Mouse (Mus musculus) kidney, postnatal 10 days (tissue): ENCODE results near the gene Tnni3k.

Source experiments
- DNase-seq: peaks from one replicate; pipeline ENCODE4 v3.0.0; 2021; ENCODE audit warnings: mixed read lengths

The Tnni3k gene

DNA sequence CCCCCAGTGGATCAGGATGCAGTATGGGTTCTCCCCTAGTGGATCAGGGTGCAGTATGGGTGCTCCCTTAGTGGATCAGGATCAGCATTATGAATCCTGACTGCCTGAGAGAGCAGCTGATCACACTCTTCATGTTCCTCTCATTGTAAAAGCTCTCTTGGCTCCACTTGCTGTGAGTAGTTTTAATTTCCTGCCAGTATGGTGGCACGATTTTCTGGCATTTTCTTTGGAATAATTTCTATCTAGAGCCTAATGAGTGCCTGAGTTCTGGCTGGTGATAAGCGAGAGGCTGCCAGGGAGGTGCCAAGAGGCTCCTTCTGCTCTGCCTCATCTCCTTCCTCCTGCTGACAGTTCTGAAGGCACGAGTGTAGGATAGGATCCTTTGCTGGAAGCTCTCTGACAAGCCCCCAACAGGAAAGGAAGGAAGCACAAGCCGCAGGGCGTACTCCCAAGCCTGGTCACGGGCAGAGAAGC is 109.5 kb downstream of the Tnni3k start:
- no peak for DNase-seq

- no peak for DNase-seq
Measured at GRCm38 (mm10) chr3:154927757-154928156, 127.5 kb downstream of the Tnni3k start.

DNA sequence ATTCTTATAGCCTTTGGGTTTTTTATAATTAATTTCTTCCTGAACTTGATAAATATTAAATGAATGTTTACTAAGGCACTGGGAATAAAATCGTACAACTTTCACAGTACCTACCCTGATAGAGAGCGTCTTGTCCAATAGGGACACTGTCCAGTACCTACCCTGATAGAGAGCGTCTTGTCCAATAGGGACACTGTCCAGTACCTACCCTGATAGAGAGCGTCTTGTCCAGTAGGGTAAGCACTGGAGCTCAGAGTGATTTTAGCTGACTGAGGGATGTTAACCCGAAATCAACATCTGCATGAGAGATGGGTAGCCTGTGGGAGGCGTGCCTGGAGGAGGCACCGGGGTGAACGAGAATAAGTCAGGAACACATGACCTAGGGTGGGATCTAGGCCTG is 130.3 kb downstream of the Tnni3k start:
- no peak for DNase-seq

DNA sequence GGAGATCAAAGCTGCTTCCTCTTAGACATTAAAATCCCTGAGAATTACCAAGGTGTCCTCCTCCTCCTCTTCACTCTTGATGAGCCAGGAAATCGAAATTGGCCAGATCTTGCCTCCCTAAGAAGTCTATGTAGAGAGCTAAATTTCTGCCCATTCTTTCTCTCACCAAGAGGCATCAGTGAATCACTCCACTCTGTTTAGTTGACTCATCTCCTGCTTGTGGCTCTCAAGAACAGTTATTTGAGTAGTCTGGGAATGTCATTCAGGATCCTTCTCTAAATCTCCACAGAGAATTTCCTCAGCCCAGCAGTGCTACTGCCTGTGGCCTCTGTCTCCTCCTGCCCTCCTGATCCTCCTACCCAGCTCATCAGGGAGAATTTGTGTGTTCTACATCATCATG is 139.6 kb downstream of the Tnni3k start:
- DNase-seq = no peak

DNA sequence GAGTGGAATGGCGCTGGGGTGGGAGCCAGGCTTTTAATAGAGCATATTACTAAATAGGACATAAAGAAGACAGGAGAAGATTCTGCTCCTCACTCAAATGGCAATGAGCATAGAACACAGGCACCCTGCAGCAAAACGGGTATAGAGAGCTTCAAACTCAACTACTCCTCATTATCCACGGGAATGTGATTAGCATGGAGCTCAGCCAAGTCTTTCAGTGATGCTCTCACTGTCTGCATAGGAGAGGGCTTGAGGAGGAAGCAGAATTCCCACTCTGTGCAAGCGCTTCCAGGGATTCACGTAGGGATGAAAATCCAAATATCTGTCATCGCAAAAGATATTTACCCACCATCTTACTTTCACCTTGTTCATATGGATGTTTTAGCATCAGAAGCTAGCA is 141.6 kb downstream of the Tnni3k start:
- no peak for DNase-seq

GRCm38 (mm10) chr3:154896737-154897136 is 158.5 kb downstream of the Tnni3k start:
- peak; percentile 41 for DNase-seq

DNA sequence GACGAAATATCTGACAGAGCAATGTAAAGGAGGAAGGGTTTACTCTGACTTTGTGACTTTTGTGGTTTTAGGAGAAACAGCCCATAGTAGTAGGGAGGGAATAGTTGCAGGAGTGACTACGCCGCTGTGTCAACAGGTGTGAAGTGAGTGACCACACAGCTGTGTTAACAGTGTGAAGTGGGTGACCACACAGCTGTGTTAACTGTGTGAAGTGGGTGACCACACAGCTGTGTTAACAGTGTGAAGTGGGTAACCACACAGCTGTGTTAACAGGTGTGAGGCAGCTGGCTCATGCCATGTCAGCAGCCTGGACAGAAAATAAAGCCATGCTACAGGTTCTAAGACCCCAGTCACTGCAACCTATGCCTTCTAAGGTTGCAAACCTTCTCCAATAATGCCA is 162.0 kb downstream of the Tnni3k start:
- no peak for DNase-seq

GRCm38 (mm10) chr3:154885452-154885851 is 169.8 kb downstream of the Tnni3k start:
- DNase-seq = peak; percentile 32

DNA sequence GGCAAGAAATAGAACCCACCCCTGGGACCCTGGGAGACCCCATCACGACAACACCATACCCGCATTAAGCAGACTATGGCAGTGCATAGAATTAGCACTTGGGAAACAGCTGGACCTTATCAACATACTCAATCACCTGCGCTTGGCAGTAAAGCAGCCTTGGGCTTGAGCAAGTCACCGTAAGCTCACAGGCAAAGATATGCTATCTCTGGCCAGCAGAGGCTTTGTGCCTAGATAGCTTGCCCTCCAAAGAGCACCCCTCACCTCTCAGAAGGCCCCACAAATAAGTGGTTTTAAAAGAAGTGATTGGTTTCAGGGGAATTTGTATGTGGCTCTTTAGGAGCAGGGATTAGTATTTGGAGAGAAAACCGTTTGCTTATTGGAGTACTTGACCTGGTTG is 170.2 kb downstream of the Tnni3k start:
- no peak for DNase-seq

- no peak for DNase-seq
Measured at GRCm38 (mm10) chr3:154881428-154881986, 173.7 kb downstream of the Tnni3k start.

- DNase-seq = no peak
Measured at GRCm38 (mm10) chr3:154880536-154880939, 174.7 kb downstream of the Tnni3k start.

GRCm38 (mm10) chr3:154880108-154880507 is 175.1 kb downstream of the Tnni3k start:
- no peak for DNase-seq

DNA sequence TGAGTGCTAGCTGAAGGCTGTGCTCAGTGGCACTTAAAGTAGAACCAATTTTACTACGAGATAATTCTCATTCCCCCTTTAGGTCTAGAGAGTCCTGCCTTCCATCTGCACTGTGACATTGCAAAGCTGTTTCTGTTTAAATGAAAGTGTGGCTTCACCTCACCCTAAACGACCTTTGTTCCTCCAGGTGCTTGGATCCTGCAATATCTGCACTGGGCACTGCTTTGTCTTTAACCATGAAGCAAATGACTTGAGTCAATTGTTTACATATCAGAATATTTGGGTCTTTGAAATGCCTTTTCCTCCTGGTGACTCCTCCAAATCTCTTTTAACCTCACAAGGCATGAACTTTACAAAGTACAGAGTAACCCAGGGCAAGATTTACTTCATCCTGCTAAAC is 175.7 kb downstream of the Tnni3k start:
- DNase-seq = no peak

DNA sequence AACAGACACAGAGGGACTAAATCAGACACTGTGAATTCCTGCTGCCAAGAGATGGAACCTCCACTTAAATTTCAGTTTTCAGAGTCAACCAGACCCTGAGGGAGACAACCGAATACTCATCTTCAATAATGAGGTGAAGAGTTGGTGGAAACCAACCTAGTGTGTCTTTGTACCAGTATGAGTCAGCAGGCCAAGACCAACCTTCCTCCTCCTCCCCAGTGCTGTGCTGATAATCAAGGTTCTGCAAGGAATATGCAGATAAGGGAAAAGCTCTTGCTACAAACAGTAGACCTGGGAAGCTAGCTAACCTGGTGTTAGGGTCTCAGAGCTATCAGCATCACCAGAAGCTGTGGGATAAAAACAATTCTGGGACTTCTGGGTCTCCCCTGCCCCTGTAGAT is 176.1 kb downstream of the Tnni3k start:
- no peak for DNase-seq

DNA sequence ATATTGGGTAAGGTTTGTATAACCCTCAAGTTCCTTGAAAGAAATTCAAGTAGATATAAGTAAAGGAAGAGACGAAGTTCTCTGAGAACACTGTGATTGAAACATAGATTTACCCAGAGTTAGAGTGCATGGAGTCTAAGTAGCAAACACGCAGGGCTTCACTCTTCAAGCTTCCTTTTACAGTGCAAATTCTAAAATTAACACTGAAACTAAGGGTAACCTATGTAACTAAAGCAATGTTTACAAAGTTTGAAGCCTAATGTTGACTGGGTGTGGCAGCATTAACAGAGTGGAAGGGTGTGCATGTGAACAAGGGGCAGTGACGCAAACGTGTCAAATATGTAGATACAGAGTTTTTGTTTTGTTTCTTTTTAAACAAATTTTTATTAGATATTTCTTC is 186.4 kb downstream of the Tnni3k start:
- no peak for DNase-seq

- DNase-seq = no peak
Measured at GRCm38 (mm10) chr3:154861921-154862320, 193.3 kb downstream of the Tnni3k start.

DNA sequence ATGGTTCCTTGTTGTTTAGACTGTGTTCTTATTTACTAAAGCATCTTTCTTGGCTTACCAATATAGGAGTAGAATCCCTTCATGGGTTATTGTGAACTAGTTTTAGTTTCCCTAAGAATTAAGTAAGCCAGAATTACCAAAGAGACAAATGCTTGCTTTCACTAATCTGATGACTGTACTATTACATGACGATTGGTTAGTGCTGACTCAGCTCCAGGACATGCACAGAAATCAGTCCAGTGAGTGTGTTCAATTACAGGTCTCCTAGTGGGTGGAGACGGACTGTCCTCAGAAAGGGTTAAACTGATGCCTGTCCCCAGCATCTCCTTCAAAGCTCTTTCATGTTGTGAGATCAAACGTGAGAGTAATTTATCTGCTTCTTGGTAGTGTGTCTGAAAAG is 195.5 kb downstream of the Tnni3k start:
- DNase-seq = no peak

GRCm38 (mm10) chr3:154853257-154853656 is 201.9 kb downstream of the Tnni3k start:
- DNase-seq = no peak

DNA sequence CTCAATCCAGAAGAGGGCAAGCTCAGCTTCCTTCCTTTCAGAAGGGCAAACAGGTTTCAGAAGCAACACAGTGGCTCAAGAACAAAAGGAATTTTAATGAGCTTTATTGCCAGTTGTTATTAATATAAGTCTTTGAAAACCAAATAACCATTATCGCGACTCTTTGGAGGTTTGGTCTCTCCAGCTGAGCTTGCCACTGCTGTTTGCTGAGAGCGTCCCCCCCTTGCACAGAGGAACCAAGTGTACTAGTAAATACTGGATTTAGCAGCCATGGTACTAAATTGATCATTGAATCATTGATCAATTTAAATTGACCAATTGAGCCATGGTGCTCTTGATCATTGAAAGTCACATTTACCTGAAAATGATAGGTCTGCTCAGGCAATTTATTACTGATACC is 202.9 kb downstream of the Tnni3k start:
- DNase-seq = no peak

DNA sequence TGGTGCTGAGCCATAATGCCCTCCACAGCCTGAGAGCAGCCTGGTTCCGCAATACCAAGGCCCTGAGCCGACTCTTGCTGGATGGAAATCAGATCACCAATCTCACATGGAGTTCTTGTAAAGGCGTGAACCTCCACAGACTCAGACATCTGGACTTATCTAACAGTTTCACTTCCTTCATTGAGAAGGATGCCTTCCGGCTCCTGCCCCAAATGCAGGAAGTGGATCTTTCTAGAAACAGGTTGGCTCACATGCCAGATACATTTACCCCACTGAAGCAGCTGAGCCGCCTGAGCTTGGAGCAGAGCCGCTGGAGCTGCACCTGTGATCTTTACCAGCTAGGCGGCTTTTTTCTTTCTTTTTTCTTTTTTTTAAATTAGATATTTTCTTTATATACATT is 213.0 kb downstream of the Tnni3k start:
- no peak for DNase-seq

DNA sequence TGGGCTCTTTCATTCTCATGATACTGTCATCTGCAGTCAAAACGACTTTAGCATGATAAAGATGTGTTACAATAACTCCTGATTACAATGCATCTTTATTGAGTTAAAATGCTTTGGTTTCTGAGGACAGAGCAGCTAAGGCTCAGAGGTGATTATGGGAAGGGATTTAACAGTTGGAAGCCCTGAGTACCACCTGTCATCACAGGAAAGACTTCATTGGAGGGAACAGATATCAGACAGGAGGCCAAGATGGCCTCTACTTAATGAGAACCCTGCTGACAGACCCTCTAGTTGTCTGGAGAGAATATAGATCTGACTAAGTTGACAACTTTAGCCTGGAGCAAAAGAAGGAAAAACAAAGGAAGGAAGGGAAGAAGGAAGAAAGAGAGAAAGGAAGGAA is 214.1 kb downstream of the Tnni3k start:
- no peak for DNase-seq

- no peak for DNase-seq
Measured at GRCm38 (mm10) chr3:154837861-154838260, 217.3 kb downstream of the Tnni3k start.

GRCm38 (mm10) chr3:154836137-154836536 is 219.1 kb downstream of the Tnni3k start:
- DNase-seq = no peak

DNA sequence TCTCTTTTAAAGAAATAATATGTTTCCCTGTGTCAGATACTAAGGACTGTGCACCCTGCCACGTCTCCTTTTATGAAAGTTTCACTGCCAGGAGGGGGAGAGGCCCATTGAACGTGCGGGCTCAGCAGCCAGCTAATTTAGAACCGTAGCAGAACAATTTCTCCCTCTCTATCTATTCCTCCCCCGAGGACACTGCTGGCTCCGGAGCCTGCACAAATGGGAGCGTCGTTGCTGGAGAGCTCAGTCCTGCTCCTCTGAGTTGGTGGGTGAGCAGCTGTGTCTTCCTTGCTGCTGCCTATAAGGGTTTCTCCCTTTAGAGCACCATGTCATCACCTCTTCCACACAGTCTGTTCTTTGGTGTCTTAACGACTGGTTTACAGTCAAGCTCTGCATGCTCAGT is 220.8 kb downstream of the Tnni3k start:
- DNase-seq = no peak

DNA sequence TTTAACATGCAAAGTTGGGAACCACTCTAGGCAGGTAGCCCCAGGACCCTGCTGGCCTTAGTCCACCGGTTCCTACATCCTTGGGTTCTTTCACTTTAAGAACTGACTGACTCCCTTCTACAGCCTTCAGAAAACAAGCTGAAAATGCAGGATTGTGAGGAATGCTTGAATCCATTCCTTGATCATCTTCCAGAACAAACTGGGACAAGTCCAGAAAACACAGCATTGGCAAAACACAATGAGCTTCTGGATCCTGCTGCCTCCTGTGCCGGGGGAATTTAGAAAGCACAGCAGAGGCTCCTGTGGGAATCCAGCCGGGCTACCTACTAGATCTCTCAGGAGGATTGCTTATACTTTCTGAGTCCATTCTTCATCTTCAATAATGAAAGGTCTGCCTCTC is 229.5 kb downstream of the Tnni3k start:
- DNase-seq = no peak

- no peak for DNase-seq
Measured at GRCm38 (mm10) chr3:154824713-154825112, 230.5 kb downstream of the Tnni3k start.
